Mouse (Mus musculus) frontal cortex, adult 2 months (tissue): ENCODE measurements at regions not wholly inside any gene's neighbourhood (a gene's known extent, or its start where the extent isn't known, plus 50 kb on each side); places are given as distances from the start of the nearest gene placed in this dataset.

Experiments
- DNase-seq, 2 experiments: peaks; one replicate each; pipeline ENCODE4 v3.0.0; 2022; ENCODE audit warnings: low spot score in 1 of 2; ENCODE audit errors: extremely low spot score in 1 of 2

DNA sequence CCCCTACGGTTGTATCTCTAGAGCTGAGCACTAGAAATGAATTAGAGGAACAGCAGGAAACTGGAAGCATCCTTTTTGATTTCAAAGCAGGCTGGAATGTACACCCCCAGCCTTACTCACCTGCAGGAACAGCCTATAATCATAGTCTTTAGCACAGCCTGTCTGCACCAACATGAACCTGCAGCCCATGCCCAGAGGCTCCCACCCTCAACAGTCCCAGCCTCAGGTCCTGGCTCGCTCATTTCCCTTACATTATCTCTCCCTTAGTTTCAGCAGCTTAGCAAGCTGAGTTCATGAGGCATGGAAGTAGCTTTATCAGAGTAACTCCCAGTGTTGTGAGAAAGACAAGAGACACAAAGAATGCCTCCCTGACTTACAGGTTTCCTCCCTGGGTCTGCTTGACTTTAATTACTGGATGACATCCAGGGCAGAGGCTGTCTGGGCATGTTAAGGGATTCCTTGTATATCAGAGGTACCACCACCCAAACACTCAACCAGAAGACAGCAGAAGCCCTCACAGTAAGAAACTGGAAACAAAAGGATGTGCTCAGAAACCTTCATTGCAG is 551.2 kb downstream of the Efnb2 start:
- no peak for DNase-seq

DNA sequence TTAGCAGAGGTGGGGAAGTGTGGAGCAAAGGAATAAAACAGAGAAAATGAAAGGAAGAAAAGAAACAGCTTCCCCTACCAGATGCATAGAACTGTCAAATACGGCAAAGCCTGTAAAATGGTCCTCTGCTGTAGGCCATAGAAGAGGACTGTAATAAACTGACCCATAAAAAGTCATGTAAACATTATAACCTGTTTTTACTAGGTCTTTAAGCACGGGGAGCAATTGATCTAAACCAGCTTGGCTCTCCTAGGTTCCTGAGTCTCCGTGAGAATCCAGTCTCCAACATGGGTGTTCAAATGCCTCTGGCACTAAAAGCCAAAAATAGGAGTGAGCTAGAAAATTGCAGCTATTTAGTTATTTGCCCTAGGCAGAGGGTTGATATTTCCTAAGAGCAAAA is 557.5 kb downstream of the Efnb2 start:
- no peak for DNase-seq

DNA sequence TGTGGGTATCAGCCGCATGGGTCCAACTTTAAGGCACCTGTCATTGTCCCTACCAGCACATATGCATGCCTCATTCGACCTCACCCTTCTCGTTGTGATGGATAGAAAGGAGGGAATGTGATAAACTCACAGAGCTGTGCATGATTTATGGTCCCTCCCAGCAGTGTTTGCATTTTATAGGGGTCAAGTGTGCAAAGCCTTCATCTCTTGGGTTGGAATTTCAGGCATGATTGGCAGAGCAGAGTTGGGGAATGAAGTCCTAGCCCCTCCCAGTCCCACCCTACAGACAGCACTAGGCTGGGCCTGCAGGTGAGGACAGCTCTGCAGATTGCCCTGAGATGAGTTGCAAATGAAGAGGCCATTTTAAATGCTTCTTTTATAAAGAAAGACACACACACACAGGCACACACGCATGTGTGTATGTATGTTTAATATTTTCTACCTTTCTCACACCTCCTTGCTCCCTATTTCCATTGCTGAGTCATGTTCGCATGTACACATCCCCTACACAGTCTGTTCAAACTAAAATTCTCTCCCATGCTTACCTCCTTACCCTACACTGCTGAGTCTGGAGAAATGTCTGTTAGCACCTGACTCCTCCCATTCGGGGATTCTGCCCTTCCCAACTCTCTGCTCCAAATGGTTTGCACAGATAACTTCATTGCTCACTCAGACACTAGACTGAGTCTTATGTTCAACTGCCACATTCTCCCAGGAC is 558.9 kb downstream of the Efnb2 start:
- DNase-seq = no peak

DNA sequence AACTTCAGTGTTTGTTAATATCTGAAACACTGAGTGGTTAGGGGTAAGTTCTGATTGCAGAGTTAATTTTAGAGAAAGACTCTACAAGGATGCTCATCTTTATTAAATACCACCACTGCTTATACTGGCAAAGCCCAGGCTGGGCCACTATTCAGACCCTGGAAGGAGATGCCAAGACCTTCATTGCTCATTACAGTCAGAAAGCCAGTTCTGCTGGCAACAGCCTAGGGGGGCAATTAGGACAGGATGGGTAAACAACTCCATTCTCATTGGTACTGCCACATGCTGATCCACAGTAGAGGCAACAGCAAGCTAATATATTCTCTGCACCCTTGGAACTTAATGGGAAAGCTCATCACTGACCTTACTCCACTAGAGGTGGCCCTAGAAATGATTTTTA is 568.5 kb downstream of the Efnb2 start:
- DNase-seq = no peak

DNA sequence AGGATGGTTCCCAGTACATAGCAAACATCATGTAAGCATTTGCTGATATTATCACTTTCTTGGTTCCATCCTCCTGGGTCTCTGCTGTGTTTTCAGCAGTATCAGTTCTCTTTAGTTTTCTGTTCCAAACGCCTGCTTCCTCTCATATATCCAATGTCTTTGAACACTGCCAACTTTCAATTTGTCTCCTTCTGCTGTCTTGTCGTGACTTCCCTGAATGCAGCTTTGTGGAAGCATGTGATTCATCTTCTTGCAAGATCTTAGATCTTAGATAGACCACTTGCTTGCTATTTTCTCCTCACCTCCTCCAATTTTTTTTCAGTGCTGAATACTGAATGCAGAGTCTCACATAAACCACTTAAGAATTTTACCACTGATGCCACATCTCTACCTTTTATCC is 576.4 kb downstream of the Efnb2 start:
- DNase-seq = peak; percentile 64 to 67

DNA sequence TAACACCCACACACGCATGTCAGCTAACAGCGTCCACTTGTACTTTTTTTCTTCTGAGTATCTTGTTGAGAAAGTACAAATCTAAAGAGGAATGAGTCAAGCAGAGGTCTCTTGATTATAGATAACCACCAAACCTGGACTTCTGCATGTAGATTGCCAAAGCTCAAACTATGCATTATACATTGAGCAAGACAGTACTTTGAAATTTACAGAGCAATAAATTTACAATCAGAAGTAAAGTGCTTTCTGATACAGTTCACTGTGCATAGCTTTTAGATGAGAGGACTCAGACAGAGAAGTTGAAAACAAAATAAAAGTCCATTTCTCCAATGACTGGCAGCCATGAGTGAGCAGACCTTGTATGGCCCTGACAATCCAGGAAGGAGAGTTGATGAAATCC is 597.0 kb downstream of the Efnb2 start:
- no peak for DNase-seq

DNA sequence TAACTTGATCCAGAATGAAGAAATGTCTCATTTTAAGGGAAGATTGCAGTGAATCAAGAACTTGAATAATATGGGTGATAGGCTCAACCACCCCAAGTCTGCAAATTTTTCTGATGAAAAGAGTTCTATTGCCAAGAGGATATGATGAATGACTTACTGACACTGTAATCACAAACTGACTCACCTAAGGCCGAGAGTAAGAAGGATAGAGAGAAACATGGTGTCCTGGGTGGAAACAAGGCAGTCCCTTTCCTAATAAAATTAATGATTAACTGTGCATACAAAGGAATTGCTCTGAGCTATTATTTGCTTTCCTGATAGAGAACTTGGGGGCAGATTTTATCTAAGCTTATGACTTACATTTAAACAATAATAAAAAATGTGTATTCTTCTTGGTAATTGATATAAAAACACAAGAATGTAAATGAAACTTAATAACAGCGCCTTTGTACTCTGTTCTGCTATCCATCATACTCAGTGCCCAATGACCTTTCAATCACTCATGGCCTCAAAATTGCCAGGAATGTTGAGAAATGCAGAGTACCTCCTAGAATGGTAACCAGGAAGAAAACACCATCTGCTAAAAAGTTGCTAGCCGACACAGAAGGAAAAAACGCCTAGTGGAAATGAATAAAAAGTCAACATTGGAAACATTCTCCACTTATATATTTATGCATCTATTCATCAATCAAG is 606.7 kb downstream of the Efnb2 start:
- no peak for DNase-seq

DNA sequence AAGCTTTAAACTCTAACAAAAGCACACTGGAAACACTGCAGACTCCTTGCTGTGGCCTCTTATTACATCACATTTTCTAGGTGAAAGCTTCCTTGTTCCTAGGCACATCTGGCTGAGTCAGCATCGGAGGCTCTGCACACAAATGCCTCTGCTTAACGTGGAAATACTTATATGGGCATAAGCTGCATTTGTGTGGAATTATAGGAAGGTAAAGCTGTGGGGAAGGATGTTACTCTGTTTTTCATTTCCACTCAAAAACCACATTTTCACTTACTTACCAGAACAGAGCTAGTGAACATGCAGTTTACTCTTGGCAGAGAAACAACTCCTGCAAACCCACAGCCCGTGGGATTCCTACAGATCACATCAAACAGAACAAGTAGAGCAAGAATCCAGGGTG is 609.9 kb downstream of the Efnb2 start:
- peak in 1 of 2 experiments; percentile 25 for DNase-seq

DNA sequence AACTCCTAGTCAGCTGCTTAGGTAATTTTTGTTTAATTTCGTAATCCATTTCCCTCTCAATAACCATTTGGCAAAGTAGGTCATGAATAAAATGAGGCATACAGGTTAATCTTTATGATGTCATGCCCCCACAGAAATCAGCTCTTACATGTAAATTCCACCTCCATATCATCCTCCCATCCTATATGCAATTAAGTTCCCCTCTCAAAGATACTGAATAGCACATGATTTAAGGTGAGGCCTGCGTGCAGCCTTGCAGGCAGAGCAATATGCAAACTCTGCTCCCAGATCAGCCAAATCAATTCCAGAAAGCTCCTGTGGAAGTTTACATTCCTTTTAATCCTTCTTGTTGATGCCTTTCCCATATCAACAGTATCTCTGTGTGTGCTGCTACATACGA is 610.3 kb downstream of the Efnb2 start:
- DNase-seq = no peak

DNA sequence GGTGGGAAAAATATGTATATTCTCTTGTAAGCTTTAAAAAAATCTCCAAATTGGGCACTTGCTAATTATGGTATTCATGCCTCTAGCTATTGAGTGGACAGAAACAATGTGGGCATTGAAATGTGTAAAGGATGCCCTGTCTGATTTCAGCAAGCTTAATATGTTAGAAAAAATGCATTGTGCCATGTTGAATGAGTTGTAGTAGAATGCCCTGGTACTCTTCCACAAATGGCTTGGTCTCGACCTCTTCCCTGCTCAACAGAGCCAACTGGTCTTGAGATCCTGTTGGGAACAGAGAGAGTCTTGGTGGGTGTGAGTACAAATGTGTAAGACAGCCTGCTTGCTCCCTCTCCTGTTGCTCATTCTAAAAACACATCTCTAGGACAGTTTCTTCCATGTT is 616.1 kb downstream of the Efnb2 start:
- no peak for DNase-seq

DNA sequence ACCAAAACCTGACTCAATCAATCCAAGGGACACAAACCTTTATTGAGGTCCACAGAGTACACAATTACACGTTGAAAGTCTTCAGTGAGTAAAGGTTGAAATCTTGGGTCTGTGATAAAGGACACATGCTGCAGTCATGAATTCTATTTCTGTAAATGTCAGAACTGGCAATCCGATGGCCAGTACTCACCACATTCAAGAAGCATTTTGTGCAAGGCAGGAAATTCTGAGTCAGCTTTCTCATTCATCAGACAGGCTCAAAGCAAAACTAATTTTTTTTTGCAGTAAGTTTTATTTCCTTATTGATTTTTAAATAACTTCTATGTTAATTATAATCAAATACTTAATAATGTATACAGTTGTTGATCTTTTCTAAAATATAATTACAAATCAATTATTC is 616.7 kb downstream of the Efnb2 start:
- DNase-seq = no peak

DNA sequence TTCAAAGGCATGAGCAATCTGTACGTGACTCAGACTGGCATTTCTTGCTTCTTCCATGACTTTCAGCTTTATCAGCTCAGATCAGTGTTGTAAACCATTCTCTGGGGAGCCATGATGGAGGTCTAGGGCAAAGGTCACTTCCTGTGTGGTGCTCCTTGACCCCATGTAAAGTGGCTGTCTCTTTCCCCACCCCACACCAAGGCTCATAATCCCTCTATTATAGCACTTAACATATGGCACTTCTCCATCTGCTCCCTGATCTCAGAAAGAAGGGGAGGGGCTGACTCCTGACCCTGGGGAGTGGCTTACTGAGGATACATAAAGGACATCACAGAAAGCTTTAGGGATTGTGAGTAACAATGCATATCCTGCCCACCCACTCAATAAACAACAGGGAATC is 623.1 kb downstream of the Efnb2 start:
- no peak for DNase-seq

DNA sequence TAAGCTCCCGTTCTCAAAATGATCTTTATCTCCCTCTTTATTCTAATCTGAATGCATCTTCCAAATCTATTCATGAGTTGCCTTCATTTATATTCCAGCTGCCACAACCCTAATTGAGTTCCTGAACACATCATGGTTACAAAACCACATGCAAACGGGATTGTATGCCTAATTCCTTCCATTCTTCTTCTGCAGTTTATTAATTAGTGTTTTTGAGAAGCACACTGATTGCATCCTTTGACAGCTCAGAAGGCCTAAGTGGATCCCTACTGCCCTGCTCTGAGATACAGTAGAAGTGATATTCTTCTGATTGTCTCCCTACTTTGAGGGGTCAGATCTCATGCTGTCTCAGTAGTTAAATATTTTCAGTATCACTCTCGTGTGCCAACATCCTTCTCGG is 649.9 kb downstream of the Efnb2 start:
- DNase-seq = no peak

DNA sequence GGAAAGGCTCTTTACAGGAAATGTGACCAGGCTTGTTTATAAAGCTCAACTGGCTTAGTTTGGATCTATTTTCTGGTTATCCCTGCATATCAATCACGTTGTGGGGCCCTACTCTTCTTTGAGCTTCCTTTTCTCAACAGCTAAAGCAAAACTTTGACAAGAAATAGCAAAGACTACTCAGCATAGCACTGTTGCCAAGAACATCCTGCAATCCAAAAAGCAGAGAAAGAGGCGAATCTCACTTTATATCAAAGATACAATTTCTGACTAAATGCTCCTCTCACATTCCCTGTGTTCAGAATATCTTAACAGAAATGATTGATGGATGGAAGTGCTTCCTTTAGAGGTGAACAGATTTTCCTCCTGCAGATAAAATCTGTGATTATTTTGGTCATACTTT is 666.1 kb downstream of the Efnb2 start:
- peak in 1 of 2 experiments; percentile 24 for DNase-seq

DNA sequence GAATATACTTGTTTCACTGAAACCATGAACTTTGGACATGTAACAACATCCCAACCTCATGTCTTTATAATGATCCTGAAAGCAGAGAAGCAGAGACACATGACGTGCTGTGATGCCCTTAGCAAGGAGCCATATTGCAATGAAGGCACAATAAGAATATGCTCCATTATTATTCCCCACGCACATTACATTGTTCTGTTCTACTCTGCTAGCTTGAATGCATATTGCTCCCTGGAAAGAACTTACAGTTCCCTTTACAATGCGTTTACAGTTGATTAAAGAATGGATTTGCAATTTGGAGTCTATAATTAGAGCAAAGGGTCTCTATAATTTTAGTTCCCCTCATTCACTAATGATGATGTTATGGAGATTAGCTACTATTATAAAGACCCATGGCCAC is 672.2 kb downstream of the Efnb2 start:
- DNase-seq = no peak

DNA sequence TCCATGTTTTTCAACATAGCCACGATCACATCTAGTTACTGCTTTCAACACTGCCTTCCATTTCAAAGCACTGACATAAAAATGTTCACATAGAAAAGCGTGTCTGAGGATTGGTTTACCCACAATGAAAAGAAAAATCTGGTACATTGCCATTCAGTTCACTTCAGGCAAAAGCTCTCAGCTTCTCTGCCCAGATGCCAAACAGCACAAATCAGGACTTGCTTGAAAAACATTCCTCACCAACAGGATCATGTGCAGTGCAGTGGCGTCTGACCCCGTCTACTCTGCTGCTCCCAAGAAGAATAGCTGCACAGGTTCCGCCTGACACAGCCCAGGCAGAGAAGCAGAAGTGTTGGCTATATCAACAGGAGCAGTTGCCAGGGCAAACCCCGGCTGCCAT is 684.0 kb downstream of the Efnb2 start:
- no peak for DNase-seq

DNA sequence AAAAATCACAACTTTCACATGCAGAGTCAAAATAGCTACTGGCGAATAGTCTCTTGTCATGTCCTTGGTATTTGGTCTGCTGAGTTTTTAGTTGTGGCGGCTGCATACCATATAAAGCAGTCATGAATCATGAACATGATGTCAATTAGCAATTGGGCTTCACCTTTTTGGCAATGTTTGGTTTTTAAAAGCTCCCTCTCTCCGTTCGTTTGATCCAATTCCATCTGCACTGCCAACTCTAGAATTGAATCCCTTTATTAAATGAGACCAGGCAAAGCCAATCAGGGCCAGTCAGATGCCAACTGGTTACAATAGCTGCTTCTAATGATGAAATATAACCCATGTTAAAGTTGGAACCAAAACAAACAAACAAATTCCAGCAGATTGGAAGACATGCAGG is 687.3 kb downstream of the Efnb2 start:
- DNase-seq = no peak

DNA sequence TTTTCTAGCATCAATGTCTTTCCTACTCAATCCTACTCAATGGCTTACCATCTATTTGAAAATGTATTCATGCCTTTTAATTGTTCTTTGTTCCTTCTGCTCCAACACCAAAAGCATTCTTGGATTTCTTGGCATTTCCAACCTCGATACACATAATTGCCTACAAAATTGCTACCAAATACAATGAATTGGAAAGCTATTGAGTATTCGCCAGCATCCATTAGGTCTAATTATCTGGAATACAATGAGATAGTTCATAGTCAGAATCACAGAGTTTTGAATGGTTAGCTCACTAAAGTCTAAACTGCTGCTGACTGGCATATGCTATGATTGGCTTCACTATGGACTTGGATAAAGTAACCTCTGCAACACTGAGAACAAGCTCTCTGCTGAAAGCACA is 696.8 kb downstream of the Efnb2 start:
- no peak for DNase-seq

DNA sequence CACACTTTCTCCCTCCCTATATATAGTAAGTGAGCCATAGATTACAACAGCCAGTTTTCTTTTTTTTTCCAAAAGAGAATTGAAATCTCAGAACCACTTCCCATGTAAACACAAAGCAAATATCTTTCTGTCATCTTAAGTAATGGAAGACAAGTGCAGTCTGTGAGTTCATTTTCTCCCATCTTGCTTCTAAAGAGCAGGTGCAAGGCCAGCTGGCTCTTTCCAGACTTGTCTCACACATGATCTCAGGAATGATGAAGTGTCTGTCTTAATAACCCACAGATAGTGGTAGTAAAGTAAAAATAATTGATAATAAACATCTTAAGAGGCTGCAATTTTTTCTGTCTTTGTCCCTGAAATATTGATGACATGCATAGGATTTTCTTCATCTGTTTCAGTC is 704.3 kb downstream of the Efnb2 start:
- DNase-seq = no peak

DNA sequence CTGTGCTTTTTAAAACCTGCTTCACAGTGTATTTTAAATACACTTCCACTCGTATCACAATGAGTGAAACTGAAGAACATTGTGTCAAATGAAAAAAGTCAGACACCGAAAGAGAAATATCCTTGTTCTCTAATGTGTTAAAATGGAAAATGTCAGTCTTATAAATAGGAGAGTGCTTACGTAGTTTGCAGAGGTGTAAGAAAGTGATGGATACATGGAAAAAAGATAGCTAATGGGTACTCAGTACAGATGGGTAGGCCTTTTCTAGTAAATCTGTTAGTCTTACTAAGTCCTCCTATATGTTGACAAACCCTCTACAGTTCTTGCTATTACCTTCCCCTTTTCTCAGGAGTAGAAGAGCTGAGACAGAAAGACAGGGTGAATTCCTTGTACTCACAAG is 706.2 kb downstream of the Efnb2 start:
- DNase-seq = no peak

DNA sequence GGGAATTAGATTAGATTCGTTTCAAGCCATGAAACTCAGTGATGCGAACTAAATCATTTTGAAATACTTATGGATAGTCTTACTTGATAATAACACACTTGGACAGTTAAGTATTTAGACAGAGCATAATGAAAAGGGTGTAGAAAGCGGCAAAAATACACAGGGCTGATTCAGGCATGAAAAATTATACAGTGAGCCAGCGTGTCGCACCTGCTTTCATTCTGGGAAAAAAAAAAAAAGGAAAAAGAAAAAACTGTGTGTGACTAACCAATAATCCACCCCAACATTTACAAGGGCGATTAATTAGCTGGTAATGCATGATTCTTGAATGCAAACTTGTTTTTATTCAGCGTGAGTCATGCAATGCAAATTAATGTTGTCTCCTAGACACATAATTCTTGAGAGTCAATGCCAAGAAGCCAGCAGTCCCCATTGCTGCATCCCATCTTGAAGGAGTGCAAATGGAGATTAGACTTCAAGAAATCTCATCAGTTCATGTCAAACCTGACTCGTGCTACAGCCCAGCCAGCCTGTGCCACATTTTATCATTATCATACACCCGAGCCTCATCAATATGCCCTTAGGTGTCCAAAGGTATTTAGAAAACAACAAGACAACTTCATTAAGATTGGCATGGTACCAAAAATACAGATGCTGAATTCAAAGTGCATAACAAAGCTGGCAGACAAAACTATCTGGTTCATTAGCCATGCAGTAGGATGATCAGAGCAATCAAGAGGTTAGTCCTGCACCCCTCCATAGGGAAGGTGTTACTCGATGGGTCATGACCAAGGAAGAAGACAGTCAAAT is 714.9 kb downstream of the Efnb2 start:
- peak in 1 of 2 experiments; percentile 25 for DNase-seq
